Mouse (Mus musculus) neural tube, embryonic 11.5 days (tissue): ENCODE data around the gene Tsc22d4. TPM values are rescaled to one million over a fixed set of nuclear protein-coding genes. Genes with fewer than 3 reads are reported as not detected.
"Not testable (repeated sequence)": the region's sequence is repeated elsewhere in the genome, so short reads cannot be mapped to it uniquely, and the experiment has no call there.

Source experiments
- ATAC-seq: fragments of 200-750 bp; cut with Nextera tagmentation; 2 replicates; pipeline ENCODE4 v1.8.0; 2017; ENCODE audit warnings: moderate number of reproducible peaks, mild to moderate bottlenecking, moderate TSS enrichment, moderate library complexity; ENCODE audit not compliant: insufficient read depth, low FRiP score, low TSS enrichment
- DNase-seq: peaks from one replicate; pipeline ENCODE4 v3.0.0-alpha.2; 2015; ENCODE audit warnings: low spot score
- H3K27ac ChIP-seq: fragments of 300-500 bp; sonication (generic); 2 replicates; pipeline ENCODE4 v1.5.1; 2014; ENCODE audit warnings: low read depth, mild to moderate bottlenecking, low read length
- H3K27me3 ChIP-seq: fragments of 300-500 bp; sonication (generic); 2 replicates; pipeline ENCODE4 v1.6.1; 2014; ENCODE audit warnings: mild to moderate bottlenecking, low read length, mixed read lengths; ENCODE audit not compliant: control insufficient read depth, insufficient read depth
- H3K36me3 ChIP-seq: fragments of 300-500 bp; sonication (generic); 2 replicates; pipeline ENCODE4 v1.6.1; 2014; ENCODE audit warnings: mild to moderate bottlenecking, low read length, moderate library complexity, mixed read lengths; ENCODE audit not compliant: control insufficient read depth, insufficient read depth
- H3K4me1 ChIP-seq: fragments of 300-500 bp; sonication (generic); 2 replicates; pipeline ENCODE4 v1.6.1; 2014; ENCODE audit warnings: low read length, mixed read lengths; ENCODE audit not compliant: control insufficient read depth, insufficient read depth
- H3K4me2 ChIP-seq: fragments of 300-500 bp; sonication (generic); 2 replicates; pipeline ENCODE4 v1.6.1; 2014; ENCODE audit warnings: low read depth, mild to moderate bottlenecking, moderate library complexity
- H3K4me3 ChIP-seq: fragments of 300-500 bp; sonication (generic); 2 replicates; pipeline ENCODE4 v1.5.1; 2014; ENCODE audit warnings: low read depth, low read length
- H3K9ac ChIP-seq: fragments of 300-500 bp; sonication (generic); 2 replicates; pipeline ENCODE4 v1.6.1; 2014; ENCODE audit warnings: mild to moderate bottlenecking, low read length
- H3K9me3 ChIP-seq: fragments of 300-500 bp; sonication (generic); 2 replicates; pipeline ENCODE4 v1.6.1; 2016; ENCODE audit warnings: low read length; ENCODE audit not compliant: control insufficient read depth
- WGBS: fragments of 180-500 bp; shearing (Covaris S2); extraction: QIAGEN DNeasy Blood & Tissue Kit; methylation state at CpG from one replicate; pipeline ENCODE4 v1.1.7; 2014; 5-methylcytosine and 5-hydroxymethylcytosine counted together
- polyA plus RNA-seq: library from polyadenylated mRNA; unstranded; fragments of >200 nt; fragmentation: Nextera tagmentation; extraction: Ambion mirVana; gene quantifications from 2 replicates; pipeline ENCODE4 v1.2.1, GENCODE M21; 2014

Tsc22d4 gene
- polyA plus RNA-seq, 1 experiment from 2014 or later = 73.9 TPM

GRCm38 (mm10) chr5:137746851-137747325 is 1.4 kb downstream of the Tsc22d4 start:
- DNase-seq (no peak), ATAC-seq (no peak)
- no peaks in the 10 kb centered on the region for H3K27me3 ChIP-seq
- peak overlapping the region; percentile 75 for H3K4me3 ChIP-seq
- H3K9ac ChIP-seq = peak overlapping the region; percentile 72
- peaks cover 5% of the 10 kb centered on the region; the same call in 1 of the 2 replicates for H3K36me3 ChIP-seq
- H3K27ac ChIP-seq = peak overlapping the region; percentile 83
- peaks cover 17% of the 10 kb centered on the region for H3K4me1 ChIP-seq
- H3K9me3 ChIP-seq = no peaks in the 10 kb centered on the region
- WGBS = under 1% methylated on average over 16 of the region's 16 CpGs
- H3K4me2 ChIP-seq = peak overlapping the region; percentile 100

- ATAC-seq (no peak), DNase-seq (no peak)
- Histone ChIP-seq H3K4me3 (peak overlapping the region; percentile 75), H3K9ac (peak overlapping the region; percentile 72), H3K27me3 (no peaks in the 10 kb centered on the region), H3K4me1 (peaks cover 17% of the 10 kb centered on the region), H3K27ac (peak overlapping the region; percentile 83), H3K4me2 (peak overlapping the region; percentile 100), H3K9me3 (no peaks in the 10 kb centered on the region), H3K36me3 (peaks cover 5% of the 10 kb centered on the region; the same call in 1 of the 2 replicates)
- WGBS = 5% methylated on average over 26 of the region's 26 CpGs
Observed at GRCm38 (mm10) chr5:137747326-137747961, 1.9 kb downstream of the Tsc22d4 start.

GRCm38 (mm10) chr5:137748130-137748770 is 2.7 kb downstream of the Tsc22d4 start:
- Histone ChIP-seq H3K27ac (no peak overlapping the region), H3K27me3 (no peaks in the 10 kb centered on the region), H3K4me2 (peak overlapping the region; percentile 100), H3K4me3 (peak overlapping the region; percentile 75; the same call in 1 of the 2 replicates), H3K9ac (no peak overlapping the region), H3K36me3 (peaks cover 5% of the 10 kb centered on the region; the same call in 1 of the 2 replicates), H3K9me3 (no peaks in the 10 kb centered on the region), H3K4me1 (peaks cover 17% of the 10 kb centered on the region)
- WGBS = 26% methylated on average over 5 of the region's 5 CpGs
- no peak for ATAC-seq
- no peak for DNase-seq

- Histone ChIP-seq H3K27me3 (no peaks in the 10 kb centered on the region), H3K36me3 (peaks cover 5% of the 10 kb centered on the region; the same call in 1 of the 2 replicates), H3K4me1 (peaks cover 17% of the 10 kb centered on the region), H3K4me2 (no peak overlapping the region), H3K4me3 (no peak overlapping the region), H3K9me3 (no peaks in the 10 kb centered on the region), H3K27ac (no peak overlapping the region), H3K9ac (no peak overlapping the region)
- ATAC-seq (no peak), DNase-seq (no peak)
- 64% methylated on average over 6 of the region's 6 CpGs for WGBS
Observed at GRCm38 (mm10) chr5:137749196-137749836, 3.8 kb downstream of the Tsc22d4 start.

GRCm38 (mm10) chr5:137750212-137750611 is 4.7 kb downstream of the Tsc22d4 start:
- H3K4me3 ChIP-seq, H3K27me3 ChIP-seq, H3K9ac ChIP-seq, H3K9me3 ChIP-seq, H3K27ac ChIP-seq, H3K36me3 ChIP-seq, DNase-seq, ATAC-seq, H3K4me2 ChIP-seq: not testable (repeated sequence)
- WGBS = 89% methylated on average over 6 of the region's 8 CpGs
- H3K4me1 ChIP-seq = peaks cover 17% of the 10 kb centered on the region

- no peaks in the 10 kb centered on the region for H3K9me3 ChIP-seq
- DNase-seq (no peak), ATAC-seq (no peak)
- peaks cover 13% of the 10 kb centered on the region for H3K4me1 ChIP-seq
- H3K4me2 ChIP-seq = no peak overlapping the region
- H3K27ac ChIP-seq = no peak overlapping the region
- peaks cover 5% of the 10 kb centered on the region; the same call in 1 of the 2 replicates for H3K36me3 ChIP-seq
- no peaks in the 10 kb centered on the region for H3K27me3 ChIP-seq
- no peak overlapping the region for H3K4me3 ChIP-seq
- WGBS = 94% methylated on average over 13 of the region's 13 CpGs
- H3K9ac ChIP-seq = no peak overlapping the region
Observed at GRCm38 (mm10) chr5:137751221-137751887, 5.8 kb downstream of the Tsc22d4 start.

- Histone ChIP-seq H3K4me1 (peaks cover 9% of the 10 kb centered on the region), H3K27ac (no peak overlapping the region), H3K9ac (no peak overlapping the region), H3K4me3 (no peak overlapping the region), H3K9me3 (no peaks in the 10 kb centered on the region), H3K36me3 (peaks cover 5% of the 10 kb centered on the region; the same call in 1 of the 2 replicates), H3K27me3 (no peaks in the 10 kb centered on the region), H3K4me2 (no peak overlapping the region)
- WGBS = 88% methylated on average over 6 of the region's 6 CpGs
- DNase-seq = no peak
- ATAC-seq = no peak
Observed at GRCm38 (mm10) chr5:137751988-137752387, 6.5 kb downstream of the Tsc22d4 start.

GRCm38 (mm10) chr5:137753111-137753832 is 7.7 kb downstream of the Tsc22d4 start:
- Histone ChIP-seq H3K9ac (no peak overlapping the region), H3K4me2 (no peak overlapping the region), H3K4me3 (no peak overlapping the region), H3K4me1 (no peaks in the 10 kb centered on the region), H3K27me3 (no peaks in the 10 kb centered on the region), H3K27ac (no peak overlapping the region), H3K9me3 (no peaks in the 10 kb centered on the region), H3K36me3 (peaks cover 5% of the 10 kb centered on the region; the same call in 1 of the 2 replicates)
- ATAC-seq (no peak), DNase-seq (no peak)
- WGBS = 85% methylated on average over 13 of the region's 13 CpGs
